Mouse (Mus musculus) hindbrain, embryonic 13.5 days (tissue): ENCODE measurements around the gene Bdkrb2. TPM values are rescaled to one million over a fixed set of nuclear protein-coding genes. Genes with fewer than 3 reads are reported as not detected.

Experiments
- ATAC-seq: fragments of 200-750 bp; cut with Nextera tagmentation; 2 replicates; pipeline ENCODE4 v1.8.0; 2017; ENCODE audit warnings: moderate TSS enrichment; ENCODE audit not compliant: low FRiP score
- H3K27ac ChIP-seq: fragments of 300-500 bp; sonication (generic); 2 replicates; pipeline ENCODE4 v1.5.1; 2015; ENCODE audit warnings: inconsistent platforms, mild to moderate bottlenecking, moderate library complexity
- H3K27me3 ChIP-seq: fragments of 300-500 bp; sonication (generic); 2 replicates; pipeline ENCODE4 v1.6.1; 2015; ENCODE audit warnings: mild to moderate bottlenecking, inconsistent platforms
- H3K36me3 ChIP-seq: fragments of 300-500 bp; sonication (generic); 2 replicates; pipeline ENCODE4 v1.6.1; 2015; ENCODE audit warnings: mild to moderate bottlenecking, inconsistent platforms
- H3K4me1 ChIP-seq: fragments of 300-500 bp; sonication (generic); replicated peaks from 2 replicates; pipeline ENCODE4 v1.6.1; 2015; ENCODE audit warnings: inconsistent platforms
- H3K4me2 ChIP-seq: fragments of 300-500 bp; sonication (generic); 2 replicates; pipeline ENCODE4 v1.6.1; 2015; ENCODE audit warnings: inconsistent platforms, mild to moderate bottlenecking, moderate library complexity
- H3K4me3 ChIP-seq: fragments of 300-500 bp; sonication (generic); 2 replicates; pipeline ENCODE4 v1.5.1; 2015; ENCODE audit warnings: mild to moderate bottlenecking, inconsistent platforms
- H3K9ac ChIP-seq: fragments of 300-500 bp; sonication (generic); 2 replicates; pipeline ENCODE4 v1.6.1; 2015; ENCODE audit warnings: mild to moderate bottlenecking, inconsistent platforms
- H3K9me3 ChIP-seq: fragments of 300-500 bp; sonication (generic); 2 replicates; pipeline ENCODE4 v1.6.1; 2016; ENCODE audit warnings: inconsistent platforms
- WGBS: fragments of 180-500 bp; shearing (Covaris S2); methylation state at CpG from one replicate; pipeline ENCODE4 v1.1.7; 2015; 5-methylcytosine and 5-hydroxymethylcytosine counted together
- polyA plus RNA-seq: library from polyadenylated mRNA; unstranded; fragments of >200 nt; fragmentation: Nextera tagmentation; extraction: Ambion mirVana; gene quantifications from 2 replicates; pipeline ENCODE4 v1.2.1, GENCODE M21; 2015

Bdkrb2 gene
- polyA plus RNA-seq, 1 experiment from 2014 or later = 1.6 TPM

DNA sequence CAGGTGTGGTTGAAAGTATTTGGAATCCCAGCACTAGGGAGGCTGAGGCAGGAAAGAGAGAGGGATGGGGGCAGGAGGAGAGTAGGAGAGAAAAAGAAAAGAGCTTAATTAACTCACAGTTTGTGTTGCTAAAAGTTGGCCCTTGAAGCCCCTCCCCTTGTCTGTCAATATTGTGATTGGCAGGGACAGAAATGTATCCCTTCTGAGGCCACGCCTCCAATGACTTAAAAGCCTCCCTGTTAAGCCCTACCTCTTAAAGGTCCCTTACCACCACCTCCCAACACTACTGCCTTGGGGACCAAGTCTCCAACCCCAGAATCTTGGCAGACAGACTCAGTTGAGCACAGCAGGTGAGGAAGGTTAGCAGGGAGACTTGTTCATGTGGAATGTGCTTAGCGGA, 9.6 kb downstream of the Bdkrb2 start:
- no peak for ATAC-seq
- WGBS = 76% methylated on average over 2 of the region's 2 CpGs
- Histone ChIP-seq H3K4me2 (no peak overlapping the region), H3K27ac (no peak overlapping the region), H3K4me3 (no peak overlapping the region), H3K27me3 (no peaks in the 10 kb centered on the region), H3K9ac (no peak overlapping the region), H3K4me1 (no peaks in the 10 kb centered on the region), H3K36me3 (no peaks in the 10 kb centered on the region), H3K9me3 (no peaks in the 10 kb centered on the region)

GRCm38 (mm10) chr12:105574356-105574755, 11.3 kb downstream of the Bdkrb2 start:
- no peak overlapping the region for H3K27ac ChIP-seq
- ATAC-seq = no peak
- no peaks in the 10 kb centered on the region for H3K36me3 ChIP-seq
- no peak overlapping the region for H3K4me2 ChIP-seq
- H3K4me3 ChIP-seq = no peak overlapping the region
- no peak overlapping the region for H3K9ac ChIP-seq
- H3K9me3 ChIP-seq = no peaks in the 10 kb centered on the region
- WGBS = 86% methylated on average over 4 of the region's 4 CpGs
- H3K4me1 ChIP-seq = no peaks in the 10 kb centered on the region
- H3K27me3 ChIP-seq = no peaks in the 10 kb centered on the region

DNA sequence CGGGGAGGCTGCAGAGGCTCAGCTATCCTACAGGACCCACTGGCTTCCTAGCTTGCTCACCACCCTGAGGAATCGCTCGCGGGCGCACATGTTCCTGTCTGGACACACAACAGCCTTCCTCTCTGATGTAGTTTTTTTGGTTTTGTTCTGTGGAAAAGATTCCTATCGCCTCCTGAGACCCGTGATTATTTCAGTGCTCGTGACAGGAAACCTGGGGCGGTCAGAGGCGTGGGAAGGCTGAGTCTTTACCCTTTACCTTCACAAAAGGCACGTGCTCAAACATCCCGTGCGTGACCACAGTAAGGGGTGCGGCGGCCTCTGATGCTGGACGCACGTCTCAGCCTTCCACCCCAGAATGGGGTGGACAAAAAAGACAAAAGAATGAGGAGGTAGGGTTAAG, 17.5 kb downstream of the Bdkrb2 start:
- Histone ChIP-seq H3K36me3 (no peaks in the 10 kb centered on the region), H3K4me2 (no peak overlapping the region), H3K9ac (no peak overlapping the region), H3K4me1 (peaks cover 10% of the 10 kb centered on the region), H3K9me3 (no peaks in the 10 kb centered on the region), H3K27me3 (no peaks in the 10 kb centered on the region), H3K27ac (no peak overlapping the region), H3K4me3 (no peak overlapping the region)
- ATAC-seq = no peak
- 77% methylated on average over 17 of the region's 17 CpGs for WGBS

- ATAC-seq = no peak
- H3K4me3 ChIP-seq = no peak overlapping the region
- H3K27ac ChIP-seq = no peak overlapping the region
- no peak overlapping the region for H3K9ac ChIP-seq
- 0 out of 2 replicates have a peak, but pooled peaks cover 3% of the 10 kb centered on the region for H3K27me3 ChIP-seq
- no peaks in the 10 kb centered on the region for H3K36me3 ChIP-seq
- peaks cover 10% of the 10 kb centered on the region for H3K4me1 ChIP-seq
- WGBS = 53% methylated on average over 9 of the region's 9 CpGs
- H3K9me3 ChIP-seq = no peaks in the 10 kb centered on the region
- no peak overlapping the region for H3K4me2 ChIP-seq
These were observed 19.5 kb downstream of the Bdkrb2 start for GRCm38 (mm10) chr12:105582486-105582885.

- Histone ChIP-seq H3K27ac (no peak overlapping the region), H3K4me1 (peaks cover 10% of the 10 kb centered on the region), H3K36me3 (no peaks in the 10 kb centered on the region), H3K4me2 (no peak overlapping the region), H3K9ac (no peak overlapping the region), H3K4me3 (no peak overlapping the region), H3K9me3 (no peaks in the 10 kb centered on the region), H3K27me3 (0 out of 2 replicates have a peak, but pooled peaks cover 3% of the 10 kb centered on the region)
- WGBS = 19% methylated on average over 2 of the region's 2 CpGs
- no peak for ATAC-seq
These were observed 20.5 kb downstream of the Bdkrb2 start for GRCm38 (mm10) chr12:105583484-105583883.

DNA sequence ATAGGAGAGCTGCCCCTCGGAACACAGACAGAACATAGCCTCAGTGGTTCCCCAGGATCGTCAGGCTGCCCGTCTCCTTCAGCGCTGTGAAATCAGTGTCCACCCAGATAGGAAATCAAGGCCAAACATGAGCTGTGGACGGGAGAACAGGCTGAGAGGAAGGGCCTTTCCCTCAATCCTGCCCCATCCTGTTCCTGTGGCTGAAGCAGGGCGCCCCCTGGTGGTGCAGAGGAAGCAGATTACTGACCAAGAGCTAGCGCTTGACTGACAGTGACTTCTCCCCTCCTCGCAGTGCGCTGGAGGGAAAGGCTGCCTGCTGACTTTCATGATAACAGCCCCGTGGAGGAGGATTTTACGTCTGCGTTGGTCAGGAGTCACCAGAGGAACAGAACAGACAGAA, 21.8 kb downstream of the Bdkrb2 start:
- H3K27me3 ChIP-seq = 0 out of 2 replicates have a peak, but pooled peaks cover 3% of the 10 kb centered on the region
- no peak overlapping the region for H3K9ac ChIP-seq
- peak; percentile 46; the same call in 1 of the 2 replicates for ATAC-seq
- H3K36me3 ChIP-seq = no peaks in the 10 kb centered on the region
- WGBS = 20% methylated on average over 12 of the region's 12 CpGs
- no peak overlapping the region for H3K27ac ChIP-seq
- peaks cover 10% of the 10 kb centered on the region for H3K4me1 ChIP-seq
- no peak overlapping the region for H3K4me2 ChIP-seq
- no peak overlapping the region for H3K4me3 ChIP-seq
- H3K9me3 ChIP-seq = no peaks in the 10 kb centered on the region

- WGBS = 84% methylated on average over 8 of the region's 8 CpGs
- Histone ChIP-seq H3K4me1 (peaks cover 10% of the 10 kb centered on the region), H3K9me3 (no peaks in the 10 kb centered on the region), H3K4me3 (no peak overlapping the region), H3K27me3 (0 out of 2 replicates have a peak, but pooled peaks cover 3% of the 10 kb centered on the region), H3K4me2 (no peak overlapping the region), H3K9ac (no peak overlapping the region), H3K36me3 (no peaks in the 10 kb centered on the region), H3K27ac (no peak overlapping the region)
- ATAC-seq = no peak
These were observed 24.5 kb downstream of the Bdkrb2 start for GRCm38 (mm10) chr12:105587526-105587925.

DNA sequence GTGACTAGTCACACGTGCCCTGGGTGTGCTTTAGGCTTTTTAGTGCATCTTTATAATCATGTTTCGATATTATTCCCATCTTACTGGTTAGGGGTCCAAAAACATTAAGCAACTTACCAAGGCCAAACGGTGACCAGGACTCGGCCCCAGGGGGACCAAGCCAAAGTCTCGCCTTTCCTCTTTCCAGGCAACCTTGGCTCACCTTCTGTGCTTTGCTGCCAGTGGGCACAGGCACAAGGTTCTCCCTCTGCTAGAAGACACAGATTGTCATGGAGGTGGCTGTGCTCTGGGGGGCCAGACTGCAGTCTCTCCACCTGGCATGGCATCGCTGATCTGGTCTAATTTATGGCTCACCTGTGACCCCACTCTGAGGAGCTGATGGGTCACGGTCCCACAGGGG, 27.8 kb downstream of the Bdkrb2 start:
- H3K9ac ChIP-seq = no peak overlapping the region
- H3K9me3 ChIP-seq = no peaks in the 10 kb centered on the region
- 0 out of 2 replicates have a peak, but pooled peaks cover 3% of the 10 kb centered on the region for H3K27me3 ChIP-seq
- H3K27ac ChIP-seq = no peak overlapping the region
- H3K4me1 ChIP-seq = no peaks in the 10 kb centered on the region; the same call in 1 of the 2 replicates
- no peaks in the 10 kb centered on the region for H3K36me3 ChIP-seq
- 90% methylated on average over 7 of the region's 7 CpGs for WGBS
- H3K4me2 ChIP-seq = no peak overlapping the region
- ATAC-seq = no peak
- no peak overlapping the region for H3K4me3 ChIP-seq

DNA sequence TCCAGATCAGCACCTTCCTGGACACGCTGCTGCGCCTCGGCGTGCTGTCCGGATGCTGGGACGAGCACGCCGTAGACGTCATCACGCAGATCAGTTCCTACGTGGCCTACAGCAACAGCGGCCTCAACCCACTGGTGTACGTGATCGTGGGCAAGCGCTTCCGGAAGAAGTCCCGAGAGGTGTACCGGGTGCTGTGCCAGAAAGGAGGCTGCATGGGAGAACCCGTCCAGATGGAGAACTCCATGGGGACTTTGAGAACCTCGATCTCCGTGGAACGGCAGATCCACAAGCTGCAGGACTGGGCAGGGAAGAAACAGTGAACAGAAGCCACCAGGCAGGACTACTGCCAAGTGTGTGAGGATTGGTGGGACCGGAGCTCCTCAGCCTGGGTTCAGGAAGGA, 29.3 kb downstream of the Bdkrb2 start:
- no peak overlapping the region for H3K27ac ChIP-seq
- no peaks in the 10 kb centered on the region; the same call in 1 of the 2 replicates for H3K4me1 ChIP-seq
- H3K36me3 ChIP-seq = no peaks in the 10 kb centered on the region
- no peak for ATAC-seq
- WGBS = 93% methylated on average over 23 of the region's 23 CpGs
- no peak overlapping the region for H3K4me2 ChIP-seq
- no peaks in the 10 kb centered on the region for H3K27me3 ChIP-seq
- H3K9me3 ChIP-seq = no peaks in the 10 kb centered on the region
- H3K4me3 ChIP-seq = no peak overlapping the region
- no peak overlapping the region for H3K9ac ChIP-seq

DNA sequence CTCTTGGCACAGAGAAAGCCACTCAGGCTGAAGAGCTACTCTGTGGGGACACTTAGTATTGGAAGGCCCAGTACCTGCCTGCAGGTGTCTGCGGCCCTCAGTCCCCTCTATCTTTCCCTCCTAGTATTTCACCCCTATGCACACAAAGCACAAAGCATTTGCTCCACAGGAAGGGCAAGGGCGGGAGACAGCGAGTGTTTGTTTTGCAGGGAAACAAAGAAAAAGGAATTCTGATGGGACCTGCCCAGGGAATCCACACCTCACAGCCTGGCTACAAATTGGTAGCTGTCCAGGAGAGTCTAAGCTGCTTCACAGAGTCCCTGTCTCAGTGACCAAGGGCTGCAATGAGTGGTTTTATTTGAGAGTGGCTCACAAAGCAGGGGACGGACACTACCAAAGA, 30.4 kb downstream of the Bdkrb2 start:
- 0 out of 2 replicates have a peak overlapping the region, but pooled peaks have one; percentile 8 for H3K9ac ChIP-seq
- no peaks in the 10 kb centered on the region for H3K9me3 ChIP-seq
- no peak overlapping the region for H3K4me2 ChIP-seq
- no peaks in the 10 kb centered on the region for H3K36me3 ChIP-seq
- H3K4me3 ChIP-seq = no peak overlapping the region
- 68% methylated on average over 4 of the region's 4 CpGs for WGBS
- no peak for ATAC-seq
- no peak overlapping the region for H3K27ac ChIP-seq
- no peaks in the 10 kb centered on the region for H3K27me3 ChIP-seq
- H3K4me1 ChIP-seq = no peaks in the 10 kb centered on the region; the same call in 1 of the 2 replicates

DNA sequence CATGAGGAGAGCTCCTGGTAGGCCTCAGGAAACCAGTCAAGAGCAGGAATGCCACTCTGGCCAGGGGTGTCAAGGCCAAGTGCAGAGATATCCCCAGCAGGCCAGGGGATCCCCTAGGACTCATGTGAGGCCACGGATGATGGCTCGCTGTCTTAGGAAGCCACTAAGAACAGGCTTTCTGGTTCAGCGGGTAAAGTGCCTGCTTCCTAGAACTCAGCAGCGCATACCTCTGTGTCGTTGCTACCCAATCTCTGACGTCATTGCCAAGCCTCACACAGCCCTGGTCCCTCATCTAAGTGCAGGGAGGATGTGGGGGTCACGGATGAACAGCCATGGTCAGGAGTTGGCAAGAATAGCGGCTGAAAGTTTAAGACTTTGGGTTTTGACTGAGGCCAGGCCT, 34.1 kb downstream of the Bdkrb2 start:
- no peak overlapping the region for H3K9ac ChIP-seq
- no peak overlapping the region for H3K4me2 ChIP-seq
- no peak for ATAC-seq
- H3K27ac ChIP-seq = no peak overlapping the region
- peaks cover 25% of the 10 kb centered on the region; the same call in 1 of the 2 replicates for H3K4me1 ChIP-seq
- H3K9me3 ChIP-seq = no peaks in the 10 kb centered on the region
- 85% methylated on average over 8 of the region's 8 CpGs for WGBS
- H3K4me3 ChIP-seq = no peak overlapping the region
- no peaks in the 10 kb centered on the region for H3K27me3 ChIP-seq
- no peaks in the 10 kb centered on the region for H3K36me3 ChIP-seq

GRCm38 (mm10) chr12:105598503-105598902, 35.5 kb downstream of the Bdkrb2 start:
- no peak for ATAC-seq
- no peak overlapping the region for H3K27ac ChIP-seq
- H3K4me1 ChIP-seq = peaks cover 25% of the 10 kb centered on the region; the same call in 1 of the 2 replicates
- no peaks in the 10 kb centered on the region for H3K27me3 ChIP-seq
- H3K4me3 ChIP-seq = no peak overlapping the region
- H3K36me3 ChIP-seq = no peaks in the 10 kb centered on the region
- no peaks in the 10 kb centered on the region for H3K9me3 ChIP-seq
- WGBS = 84% methylated on average over 10 of the region's 10 CpGs
- H3K9ac ChIP-seq = no peak overlapping the region
- H3K4me2 ChIP-seq = no peak overlapping the region

DNA sequence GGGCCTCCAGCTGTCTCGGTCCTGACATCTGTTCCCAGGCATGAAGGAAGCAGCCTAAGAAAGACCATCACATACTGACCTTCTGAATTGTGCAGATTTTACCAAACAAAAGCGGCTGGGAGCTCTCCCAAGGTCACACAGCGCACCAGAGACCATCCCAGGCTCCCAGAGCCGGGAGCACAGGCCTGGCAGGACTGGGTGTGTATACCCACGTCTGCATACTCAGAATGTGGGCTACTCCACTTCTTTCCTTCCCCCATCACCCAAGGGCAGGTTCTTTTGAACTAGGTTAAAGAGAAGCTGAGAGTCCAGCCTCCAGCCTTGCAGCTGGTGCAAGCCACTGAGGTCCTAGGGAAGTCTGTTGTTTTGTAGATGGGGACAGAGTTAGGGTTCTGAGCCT, 36.1 kb downstream of the Bdkrb2 start:
- Histone ChIP-seq H3K4me3 (no peak overlapping the region), H3K4me1 (peaks cover 25% of the 10 kb centered on the region; the same call in 1 of the 2 replicates), H3K9me3 (no peaks in the 10 kb centered on the region), H3K27me3 (no peaks in the 10 kb centered on the region), H3K4me2 (no peak overlapping the region), H3K36me3 (no peaks in the 10 kb centered on the region), H3K9ac (peak overlapping the region; percentile 1; the same call in 1 of the 2 replicates), H3K27ac (no peak overlapping the region)
- 45% methylated on average over 5 of the region's 5 CpGs for WGBS
- ATAC-seq = no peak
